Mouse (Mus musculus): ENCODE measurements around the gene Tenm3.

Gene Tenm3

GRCm38 (mm10) chr8:48740951-48741350, 102.8 kb downstream of the Tenm3 start:
- DNase-seq (ENCODE audit: low read depth) = no peak

GRCm38 (mm10) chr8:48740147-48740881, 103.4 kb downstream of the Tenm3 start:
- peak; percentile 2 for DNase-seq (ENCODE audit: low read depth)

- DNase-seq (ENCODE audit: low read depth) = no peak
Measured at GRCm38 (mm10) chr8:48733731-48734130, 110.0 kb downstream of the Tenm3 start.

- no peak for DNase-seq (ENCODE audit: low read depth)
Measured at GRCm38 (mm10) chr8:48733057-48733456, 110.7 kb downstream of the Tenm3 start.

- no peak for DNase-seq (ENCODE audit: low read depth)
Measured at GRCm38 (mm10) chr8:48730701-48731100, 113.0 kb downstream of the Tenm3 start.

GRCm38 (mm10) chr8:48728833-48729690, 114.7 kb downstream of the Tenm3 start:
- DNase-seq (ENCODE audit: low read depth) = no peak

GRCm38 (mm10) chr8:48728006-48728405, 115.7 kb downstream of the Tenm3 start:
- DNase-seq (ENCODE audit: low read depth) = no peak

- DNase-seq (ENCODE audit: low read depth) = no peak
Measured at GRCm38 (mm10) chr8:48722744-48723143, 121.0 kb downstream of the Tenm3 start.

- DNase-seq (ENCODE audit: low read depth) = no peak
Measured at GRCm38 (mm10) chr8:48722318-48722717, 121.4 kb downstream of the Tenm3 start.

GRCm38 (mm10) chr8:48721376-48721775, 122.4 kb downstream of the Tenm3 start:
- no peak for DNase-seq (ENCODE audit: low read depth)

- no peak for DNase-seq (ENCODE audit: low read depth)
Measured at GRCm38 (mm10) chr8:48715616-48716015, 128.1 kb downstream of the Tenm3 start.

- DNase-seq (ENCODE audit: low read depth) = no peak
Measured at GRCm38 (mm10) chr8:48706666-48707065, 137.1 kb downstream of the Tenm3 start.

GRCm38 (mm10) chr8:48704885-48705515, 138.8 kb downstream of the Tenm3 start:
- DNase-seq (ENCODE audit: low read depth) = no peak

- DNase-seq (ENCODE audit: low read depth) = no peak
Measured at GRCm38 (mm10) chr8:48704485-48704884, 139.3 kb downstream of the Tenm3 start.

GRCm38 (mm10) chr8:48690665-48691395, 152.9 kb downstream of the Tenm3 start:
- DNase-seq (ENCODE audit: low read depth) = no peak

GRCm38 (mm10) chr8:48688706-48689105, 155.0 kb downstream of the Tenm3 start:
- DNase-seq (ENCODE audit: low read depth) = no peak

- DNase-seq (ENCODE audit: low read depth) = no peak
Measured at GRCm38 (mm10) chr8:48688188-48688587, 155.6 kb downstream of the Tenm3 start.

- no peak for DNase-seq (ENCODE audit: low read depth)
Measured at GRCm38 (mm10) chr8:48673476-48673875, 170.3 kb downstream of the Tenm3 start.

- no peak for DNase-seq (ENCODE audit: low read depth)
Measured at GRCm38 (mm10) chr8:48672471-48672870, 171.3 kb downstream of the Tenm3 start.

GRCm38 (mm10) chr8:48671318-48671717, 172.4 kb downstream of the Tenm3 start:
- DNase-seq (ENCODE audit: low read depth) = no peak

GRCm38 (mm10) chr8:48670895-48671294, 172.9 kb downstream of the Tenm3 start:
- DNase-seq (ENCODE audit: low read depth) = no peak

- DNase-seq (ENCODE audit: low read depth) = no peak
Measured at GRCm38 (mm10) chr8:48670387-48670786, 173.4 kb downstream of the Tenm3 start.
